In the genomic region with DNA sequence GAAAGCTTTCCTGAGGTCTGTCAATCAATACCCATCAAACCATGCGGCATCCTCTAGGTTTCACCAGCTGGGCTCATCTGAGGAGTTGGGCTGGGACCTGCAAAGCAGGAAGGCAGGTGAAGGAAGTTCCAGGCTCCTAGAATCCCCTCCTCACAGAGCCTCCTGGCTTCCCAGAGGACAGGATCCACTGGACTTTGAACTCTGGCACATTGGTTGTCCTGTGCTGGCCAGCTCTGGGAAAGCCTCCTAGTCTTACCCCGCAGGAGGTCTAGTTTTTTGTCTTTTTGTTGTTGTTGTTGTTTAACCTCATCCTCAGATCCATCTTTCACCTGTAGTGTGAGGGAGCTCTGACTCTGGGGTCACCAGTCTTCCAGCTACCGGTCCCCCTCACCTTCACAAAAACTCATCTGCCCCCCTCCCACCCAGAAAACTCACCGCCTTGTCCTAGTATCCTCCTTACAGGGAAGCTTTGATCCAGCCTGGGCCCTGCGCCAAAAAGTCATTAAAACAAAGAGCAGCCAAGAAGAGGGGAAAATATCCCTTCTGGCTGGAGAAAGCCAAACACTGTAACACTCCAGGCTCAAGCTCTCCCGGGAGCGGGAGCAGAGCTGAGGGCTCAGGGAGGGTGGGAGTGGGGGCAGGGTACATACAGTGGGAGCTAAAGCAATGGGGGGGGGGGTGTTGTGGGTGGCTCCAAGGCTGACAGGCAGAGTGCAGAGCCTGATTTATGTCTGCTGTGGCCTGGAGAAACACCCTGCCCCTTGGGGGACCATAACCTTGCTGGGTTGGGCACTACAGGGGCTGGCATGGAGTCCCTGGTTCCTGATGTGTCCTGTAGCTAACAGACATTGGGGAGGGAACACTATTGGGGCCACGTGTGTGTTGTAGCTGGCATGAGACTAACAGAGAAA, we compare ENCODE assay signal across 8 mouse cellular contexts.
DNase-seq lines count a peak whose midpoint lies in the region; ATAC-seq and TF ChIP-seq lines count a peak whose summit lies in the region.

No protein-coding gene starts in this region.

- no peak for TF ChIP-seq CTCF in thymus, adult 2 months (IDR thresholded peaks at IDR 0.05; ENCODE audit: borderline replicate concordance, control insufficient read depth, extremely low read depth, insufficient read depth, low read length, poor library complexity)

- no peaks in the 10 kb centered on the region for H3K36me3 ChIP-seq in hindbrain, embryonic 10.5 days
- H3K36me3 ChIP-seq in stomach, embryonic 15.5 days, result no peaks in the 10 kb centered on the region
- H3K36me3 ChIP-seq in thymus, adult 2 months (ENCODE audit: control insufficient read depth, insufficient read depth, low read length), result no peaks in the 10 kb centered on the region

- peak; percentile 70; the same call in 1 of the 2 replicates for ATAC-seq in stomach, embryonic 15.5 days (ENCODE audit: insufficient read depth, low FRiP score, low read depth)

- no peaks in the 10 kb centered on the region for H3K27me3 ChIP-seq in hindbrain, embryonic 10.5 days (ENCODE audit: insufficient read depth, poor library complexity, severe bottlenecking)
- no peaks in the 10 kb centered on the region for H3K27me3 ChIP-seq in stomach, embryonic 15.5 days (replicated peaks)
- H3K27me3 ChIP-seq in thymus, adult 2 months (ENCODE audit: control insufficient read depth, insufficient read depth, low read length), result no peaks in the 10 kb centered on the region

- H3K4me1 ChIP-seq in hindbrain, embryonic 10.5 days (replicated peaks), result peaks cover 36% of the 10 kb centered on the region
- H3K4me1 ChIP-seq in stomach, embryonic 15.5 days, result peaks cover 35% of the 10 kb centered on the region
- H3K4me1 ChIP-seq in thymus, adult 2 months (replicated peaks; ENCODE audit: control insufficient read depth, insufficient read depth, low read length), result peaks cover 8% of the 10 kb centered on the region; the same call in 1 of the 2 replicates

- H3K9me3 ChIP-seq in hindbrain, embryonic 10.5 days, result no peaks in the 10 kb centered on the region
- no peaks in the 10 kb centered on the region; the same call in 1 of the 2 replicates for H3K9me3 ChIP-seq in stomach, embryonic 15.5 days

- peak overlapping the region; percentile 25 for H3K4me2 ChIP-seq in stomach, embryonic 15.5 days

- no peak overlapping the region for H3K9ac ChIP-seq in stomach, embryonic 15.5 days

- no peak for TF ChIP-seq POLR2A in thymus, adult 2 months (IDR thresholded peaks at IDR 0.05; ENCODE audit: control insufficient read depth, extremely low read depth, insufficient read depth, low read length, poor library complexity)

- H3K27ac ChIP-seq in hindbrain, embryonic 10.5 days, result peak overlapping the region; percentile 88
- H3K27ac ChIP-seq in stomach, embryonic 15.5 days, result peak overlapping the region; percentile 89
- no peak overlapping the region for H3K27ac ChIP-seq in thymus, adult 2 months (ENCODE audit: control insufficient read depth, insufficient read depth, low read length)

- 42% methylated on average over 8 of the region's 8 CpGs for WGBS in hindbrain, embryonic 10.5 days
- WGBS in stomach, embryonic 15.5 days, result 19% methylated on average over 8 of the region's 8 CpGs
- 84% methylated on average over 8 of the region's 8 CpGs for WGBS in thymus, adult 2 months

- DNase-seq in MN1 (ENCODE audit: low spot score), result peak; percentile 81
- peak; percentile 55 for DNase-seq in cerebellum, adult 11 months
- DNase-seq in frontal cortex, postnatal 10 days (ENCODE audit: low spot score in 2 of 2), result peak; percentile 66 to 73
- no peak for DNase-seq in hindbrain, embryonic 10.5 days (ENCODE audit: low spot score)
- peak; percentile 74 to 82 for DNase-seq in layer of hippocampus, postnatal 10 days (ENCODE audit: low spot score in 2 of 2)
- DNase-seq in mesoderm, embryonic 11.5 days (ENCODE audit: low read depth, low spot score), result peak; percentile 30
- DNase-seq in thymus, adult 2 months, result no peak

- H3K4me3 ChIP-seq in hindbrain, embryonic 10.5 days, result no peak overlapping the region
- no peak overlapping the region for H3K4me3 ChIP-seq in stomach, embryonic 15.5 days (replicated peaks)
- H3K4me3 ChIP-seq in thymus, adult 2 months (ENCODE audit: control insufficient read depth, insufficient read depth, low read length), result no peak overlapping the region

Comparison
In these comparisons a context has a peak if more than half of its experiments do, and no peak if none do; other contexts are left out.
1. DNase-seq: peak in MN1 (single experiment), cerebellum, adult 11 months (single experiment), frontal cortex, postnatal 10 days (2 of 2), layer of hippocampus, postnatal 10 days (2 of 2) and mesoderm, embryonic 11.5 days (single experiment); none in hindbrain, embryonic 10.5 days (single experiment) and thymus, adult 2 months (single experiment).